Mouse (Mus musculus): ENCODE results near the gene Car9. TPM values are rescaled to one million over a fixed set of nuclear protein-coding genes. Genes with fewer than 3 reads are reported as not detected.
"Not testable (repeated sequence)": the region's sequence is repeated elsewhere in the genome, so short reads cannot be mapped to it uniquely, and the experiment has no call there.

Car9 gene
- total and polyA plus RNA-seq, 3 experiments = not detected

- no peak overlapping the region for H3K9ac ChIP-seq (ENCODE audit: insufficient read depth, low read depth)
- peaks cover 2% of the 10 kb centered on the region for H3K9me3 ChIP-seq (replicated peaks; ENCODE audit: low read length)
- no peaks in the 10 kb centered on the region for H3K79me2 ChIP-seq (replicated peaks; ENCODE audit: control insufficient read depth, extremely low read depth, insufficient read depth, poor library complexity, severe bottlenecking)
- dilution Hi-C loops (cut with MboI; ENCODE audit: extremely low pct_ligation_motif_present, extremely low pct_unique_long_range_greater_than_20kb, low sequenced_read_pairs) = no loop called here
- no peak overlapping the region for H3K4me3 ChIP-seq (replicated peaks in 1 of 3; ENCODE audit: low read depth in 2 of 3, low read length in 2 of 3, poor library complexity in 1 of 3)
- peaks cover 0 to 5% of the 10 kb centered on the region in 2 experiments; a peak in 1 of 4 replicates for H3K4me1 ChIP-seq (ENCODE audit: control insufficient read depth in 1 of 2, insufficient read depth in 2 of 2)
- no peak for DNase-seq (ENCODE audit: extremely low read depth)
- H3K27ac ChIP-seq (ENCODE audit: insufficient read depth, low read depth) = no peak overlapping the region
- in situ Hi-C loops (cut with MboI; ENCODE audit: low pct_ligation_motif_present, low pct_unique_long_range_greater_than_20kb, low sequenced_read_pairs) = no loop called here
- TF ChIP-seq E2F4 (IDR thresholded peaks at IDR 0.05; ENCODE audit: insufficient replicate concordance, low read depth, low read length) (no peak), RCOR1 (conservative IDR thresholded peaks at IDR 0.05; ENCODE audit: low read depth, low read length) (no peak), EP300 (IDR thresholded peaks at IDR 0.05; ENCODE audit: low read length) (no peak), MAFK (IDR thresholded peaks at IDR 0.05; ENCODE audit: insufficient replicate concordance, low read length) (no peak), POLR2AphosphoS2 (IDR thresholded peaks at IDR 0.05; ENCODE audit: low read depth, low read length) (no peak), NELFE (IDR thresholded peaks at IDR 0.05; ENCODE audit: low read depth, low read length) (no peak), SMC3 (IDR thresholded peaks at IDR 0.05; ENCODE audit: low read depth, low read length) (no peak), MEF2A (IDR thresholded peaks at IDR 0.05; ENCODE audit: borderline replicate concordance, low read depth, low read length) (no peak), ZNF384 (IDR thresholded peaks at IDR 0.05; ENCODE audit: low read depth, low read length) (no peak), ZC3H11A (IDR thresholded peaks at IDR 0.05; ENCODE audit: low read depth, low read length) (no peak), KAT2A (IDR thresholded peaks at IDR 0.05; ENCODE audit: insufficient replicate concordance, low read length) (no peak), CTCF (conservative IDR thresholded peaks at IDR 0.05 in 1 of 2, IDR thresholded peaks at IDR 0.05 in 1 of 2; ENCODE audit: low read depth in 2 of 2, low read length in 2 of 2) (no peak), ELF1 (IDR thresholded peaks at IDR 0.05; ENCODE audit: low read depth, low read length) (no peak), CHD1 (IDR thresholded peaks at IDR 0.05; ENCODE audit: low read depth, low read length) (no peak), ETS1 (conservative IDR thresholded peaks at IDR 0.05; ENCODE audit: low read depth, low read length) (no peak), PAX5 (IDR thresholded peaks at IDR 0.05; ENCODE audit: low read length) (no peak), GABPA (IDR thresholded peaks at IDR 0.05; ENCODE audit: insufficient replicate concordance, low read depth, low read length) (no peak), POLR2A (IDR thresholded peaks at IDR 0.05; ENCODE audit: low read depth, low read length) (no peak), HCFC1 (IDR thresholded peaks at IDR 0.05; ENCODE audit: low read depth, low read length) (no peak), ZMIZ1 (IDR thresholded peaks at IDR 0.05; ENCODE audit: low read depth, low read length) (no peak)
- H3K27me3 ChIP-seq (replicated peaks) = no peaks in the 10 kb centered on the region
- H3K4me2 ChIP-seq (ENCODE audit: insufficient read depth, low read depth, poor library complexity, severe bottlenecking) = no peak overlapping the region
- peaks cover 96 to 99% of the 10 kb centered on the region in 2 experiments for H3K36me3 ChIP-seq (replicated peaks in 1 of 2; ENCODE audit: control insufficient read depth in 1 of 2, insufficient read depth in 1 of 2, low read length in 1 of 2)
Observed at GRCm38 (mm10) chr4:43547160-43547559, 40.4 kb downstream of the Car9 start.

- TF ChIP-seq HCFC1 (IDR thresholded peaks at IDR 0.05; ENCODE audit: low read depth, low read length) = no peak
- TF ChIP-seq SMC3 (IDR thresholded peaks at IDR 0.05; ENCODE audit: low read depth, low read length) = no peak
- TF ChIP-seq JUN (IDR thresholded peaks at IDR 0.05; ENCODE audit: insufficient read depth, low read depth, low read length) = no peak
- TF ChIP-seq TBP (conservative IDR thresholded peaks at IDR 0.05; ENCODE audit: low read depth, low read length) = no peak
- TF ChIP-seq MAX (IDR thresholded peaks at IDR 0.05; ENCODE audit: low read length) = no peak
- no peak for TF ChIP-seq ZMIZ1 (IDR thresholded peaks at IDR 0.05; ENCODE audit: low read depth, low read length)
- TF ChIP-seq ETS1 (conservative IDR thresholded peaks at IDR 0.05; ENCODE audit: low read depth, low read length) = no peak
- no peak for TF ChIP-seq ZNF384 (IDR thresholded peaks at IDR 0.05; ENCODE audit: low read depth, low read length)
- no peak for TF ChIP-seq ZC3H11A (IDR thresholded peaks at IDR 0.05; ENCODE audit: low read depth, low read length)
Observed at GRCm38 (mm10) chr4:43549055-43549454, 42.3 kb downstream of the Car9 start.

GRCm38 (mm10) chr4:43551854-43552253 lies 45.1 kb downstream of the Car9 start:
- H3K27ac ChIP-seq (ENCODE audit: insufficient read depth, low read depth); H3K4me2 ChIP-seq (ENCODE audit: insufficient read depth, low read depth, poor library complexity, severe bottlenecking); DNase-seq (ENCODE audit: extremely low read depth); dilution Hi-C loops (cut with MboI; ENCODE audit: extremely low pct_ligation_motif_present, extremely low pct_unique_long_range_greater_than_20kb, low sequenced_read_pairs); H3K9ac ChIP-seq (ENCODE audit: insufficient read depth, low read depth); H3K27me3 ChIP-seq (replicated peaks); H3K4me3 ChIP-seq (replicated peaks in 1 of 3; ENCODE audit: low read depth in 2 of 3, low read length in 2 of 3, poor library complexity in 1 of 3); H3K79me2 ChIP-seq (replicated peaks; ENCODE audit: control insufficient read depth, extremely low read depth, insufficient read depth, poor library complexity, severe bottlenecking): not testable (repeated sequence)
- H3K9me3 ChIP-seq (replicated peaks; ENCODE audit: low read length) = peaks cover 11% of the 10 kb centered on the region
- H3K4me1 ChIP-seq (ENCODE audit: control insufficient read depth in 1 of 2, insufficient read depth in 2 of 2) = peaks cover 3 to 39% of the 10 kb centered on the region in 2 experiments; a peak in 3 of 4 replicates
- peaks cover 92 to 99% of the 10 kb centered on the region in 2 experiments for H3K36me3 ChIP-seq (replicated peaks in 1 of 2; ENCODE audit: control insufficient read depth in 1 of 2, insufficient read depth in 1 of 2, low read length in 1 of 2)
- in situ Hi-C loops (cut with MboI; ENCODE audit: low pct_ligation_motif_present, low pct_unique_long_range_greater_than_20kb, low sequenced_read_pairs) = loop anchor here (25.0 kb wide), 1 partner anchor 540 kb away; the partner anchor contains the start of genes Fancg and Vcp

More at GRCm38 (mm10) chr4:43549055-43549454, 42.3 kb downstream of the Car9 start:
- Histone ChIP-seq H3K36me3 (replicated peaks in 1 of 2; ENCODE audit: control insufficient read depth in 1 of 2, insufficient read depth in 1 of 2, low read length in 1 of 2) (peaks cover 96 to 99% of the 10 kb centered on the region in 2 experiments), H3K79me2 (replicated peaks; ENCODE audit: control insufficient read depth, extremely low read depth, insufficient read depth, poor library complexity, severe bottlenecking) (no peaks in the 10 kb centered on the region), H3K4me3 (replicated peaks in 1 of 3; ENCODE audit: low read depth in 2 of 3, low read length in 2 of 3, poor library complexity in 1 of 3) (no peak overlapping the region), H3K27me3 (replicated peaks) (no peaks in the 10 kb centered on the region), H3K4me1 (ENCODE audit: control insufficient read depth in 1 of 2, insufficient read depth in 2 of 2) (peaks cover under 1 to 14% of the 10 kb centered on the region in 2 experiments; a peak in 3 of 4 replicates), H3K4me2 (ENCODE audit: insufficient read depth, low read depth, poor library complexity, severe bottlenecking) (no peak overlapping the region), H3K9me3 (replicated peaks; ENCODE audit: low read length) (peaks cover 11% of the 10 kb centered on the region), H3K9ac (ENCODE audit: insufficient read depth, low read depth) (no peak overlapping the region), H3K27ac (ENCODE audit: insufficient read depth, low read depth) (no peak overlapping the region)
- dilution Hi-C loops (cut with MboI; ENCODE audit: extremely low pct_ligation_motif_present, extremely low pct_unique_long_range_greater_than_20kb, low sequenced_read_pairs) (no loop called here), in situ Hi-C loops (cut with MboI; ENCODE audit: low pct_ligation_motif_present, low pct_unique_long_range_greater_than_20kb, low sequenced_read_pairs) (no loop called here)
- no peak for DNase-seq (ENCODE audit: extremely low read depth)

Data from CH12.LX (cell line).